25 mouse cellular contexts compared by ENCODE assay signal in the genomic region with DNA sequence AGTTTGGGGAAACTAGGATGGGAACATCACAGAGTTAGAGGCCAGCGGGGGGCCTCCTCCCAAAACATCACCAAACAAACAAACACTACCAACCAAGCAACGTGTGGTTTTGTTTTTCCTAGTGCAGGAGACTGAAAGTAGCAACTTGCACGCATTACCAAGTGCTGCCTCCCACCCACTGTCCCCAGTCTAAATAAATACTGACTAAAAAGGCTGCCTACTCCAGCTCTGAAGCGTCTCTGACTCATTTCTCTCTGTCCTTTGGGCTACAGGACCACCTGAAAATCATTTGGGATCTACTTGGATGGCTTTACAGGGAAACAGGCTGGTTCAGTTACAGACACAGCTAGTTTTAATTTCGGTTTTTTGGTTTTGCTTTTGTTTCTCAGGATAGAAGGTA. TPM values are rescaled to one million over a fixed set of nuclear protein-coding genes. Genes with fewer than 3 reads are reported as not detected.
DNase-seq lines count a peak whose midpoint lies in the region; ATAC-seq and TF ChIP-seq lines count a peak whose summit lies in the region.
"Had no signal": no experiment of that assay in that cellular context is flagged by ENCODE, and none has a peak within 500 bp of the region (broad histone marks: within the 10 kb centered on the region; RNA-seq: fewer than 3 reads in every experiment).

No protein-coding gene starts in this region.

- peaks cover 7% of the 10 kb centered on the region for H3K4me1 ChIP-seq in ES-Bruce4 (ENCODE audit: control insufficient read depth, insufficient read depth, low read length)
- peaks cover 4% of the 10 kb centered on the region; the same call in 1 of the 2 replicates for H3K4me1 ChIP-seq in embryonic facial prominence, embryonic 15.5 days
- H3K4me1 ChIP-seq: forebrain, embryonic 15.5 days; midbrain, embryonic 15.5 days had no signal

- no peak for DNase-seq in layer of hippocampus, adult 2 months (ENCODE audit: low spot score in 2 of 2)
- DNase-seq in layer of hippocampus, postnatal 14 days (ENCODE audit: low spot score in 2 of 2): no peak
- DNase-seq in telencephalon, adult 2 months (ENCODE audit: low read depth, low spot score): peak; percentile 52
- DNase-seq in left cerebral cortex, adult 18-20 months (ENCODE audit: low spot score in 2 of 2): no peak
- DNase-seq: B cell, adult 2 months; cerebellum, adult 8-10 months; embryo, embryonic 11 days; gastrocnemius, postnatal 14 days; heart, postnatal 14 days; kidney, adult 18-20 months; kidney, postnatal 4 days; liver; lung, embryonic 14.5 days; lung, postnatal 14 days had no signal

- no peak overlapping the region for H3K4me2 ChIP-seq in embryonic facial prominence, embryonic 15.5 days (replicated peaks)
- H3K4me2 ChIP-seq: forebrain, embryonic 15.5 days; lung, embryonic 14.5 days; midbrain, embryonic 15.5 days had no signal

- no peak overlapping the region for H3K9ac ChIP-seq in ES-Bruce4 (ENCODE audit: low read depth, poor library complexity, severe bottlenecking)
- no peak overlapping the region for H3K9ac ChIP-seq in embryonic facial prominence, embryonic 15.5 days
- H3K9ac ChIP-seq: forebrain, embryonic 15.5 days; liver, embryonic 14.5 days; lung, embryonic 14.5 days; midbrain, embryonic 15.5 days had no signal

- ATAC-seq in embryonic facial prominence, embryonic 15.5 days (ENCODE audit: insufficient number of reproducible peaks, low FRiP score, low TSS enrichment, low read depth): no peak
- ATAC-seq in megakaryocyte-erythroid progenitor cell, adult 5-6 weeks (replicated peaks; ENCODE audit: low FRiP score, low TSS enrichment, poor library complexity, severe bottlenecking): no peak
- ATAC-seq: forebrain, embryonic 15.5 days; hindbrain, embryonic 16.5 days; midbrain, embryonic 15.5 days had no signal

- 35% methylated on average over 5 of the region's 5 CpGs for WGBS in embryonic facial prominence, embryonic 15.5 days

- TF ChIP-seq CTCF in layer of hippocampus, adult 2 months (conservative IDR thresholded peaks at IDR 0.05): no peak
- no peak for TF ChIP-seq CTCF in ES-Bruce4 (IDR thresholded peaks at IDR 0.05; ENCODE audit: low read depth, low read length)

- TF ChIP-seq EP300 in ES-Bruce4 (IDR thresholded peaks at IDR 0.05; ENCODE audit: insufficient read depth, low read depth, low read length): no peak

- no peak overlapping the region for H3K4me3 ChIP-seq in layer of hippocampus, adult 2 months
- H3K4me3 ChIP-seq in ES-Bruce4 (ENCODE audit: low read depth, low read length): no peak overlapping the region
- H3K4me3 ChIP-seq in embryonic facial prominence, embryonic 15.5 days (replicated peaks): no peak overlapping the region
- H3K4me3 ChIP-seq: forebrain, embryonic 10.5 days; forebrain, embryonic 15.5 days; hindbrain, embryonic 10.5 days; midbrain, embryonic 10.5 days; midbrain, embryonic 15.5 days had no signal

- peak overlapping the region; percentile 39; the same call in 1 of the 2 replicates for H3K27ac ChIP-seq in layer of hippocampus, adult 2 months
- peak overlapping the region; percentile 74 for H3K27ac ChIP-seq in ES-Bruce4 (ENCODE audit: insufficient read depth, low read length)
- peak overlapping the region; percentile 66; the same call in 1 of the 2 replicates for H3K27ac ChIP-seq in embryonic facial prominence, embryonic 15.5 days (replicated peaks)
- H3K27ac ChIP-seq: forebrain, embryonic 10.5 days; forebrain, embryonic 15.5 days; hindbrain, embryonic 10.5 days; liver, embryonic 14.5 days; midbrain, embryonic 10.5 days; midbrain, embryonic 15.5 days had no signal

- no peak for TF ChIP-seq POLR2A in ES-Bruce4 (IDR thresholded peaks at IDR 0.05; ENCODE audit: insufficient read depth, low read length)

- peaks cover 12% of the 10 kb centered on the region for H3K36me3 ChIP-seq in ES-Bruce4 (ENCODE audit: control insufficient read depth, insufficient read depth, low read length, poor library complexity, severe bottlenecking)
- H3K36me3 ChIP-seq in embryonic facial prominence, embryonic 15.5 days: 0 out of 2 replicates have a peak, but pooled peaks cover 7% of the 10 kb centered on the region
- H3K36me3 ChIP-seq: forebrain, embryonic 15.5 days; midbrain, embryonic 15.5 days had no signal

- H3K9me3 ChIP-seq in ES-Bruce4 (replicated peaks; ENCODE audit: control insufficient read depth, insufficient read depth, low read length, poor library complexity, severe bottlenecking): no peaks in the 10 kb centered on the region
- H3K9me3 ChIP-seq in embryonic facial prominence, embryonic 15.5 days (replicated peaks): no peaks in the 10 kb centered on the region
- H3K9me3 ChIP-seq: forebrain, embryonic 10.5 days; forebrain, embryonic 15.5 days; hindbrain, embryonic 10.5 days; midbrain, embryonic 10.5 days; midbrain, embryonic 15.5 days had no signal

- no peaks in the 10 kb centered on the region for H3K27me3 ChIP-seq in ES-Bruce4 (ENCODE audit: control insufficient read depth, insufficient read depth, low read length, poor library complexity, severe bottlenecking)
- no peaks in the 10 kb centered on the region for H3K27me3 ChIP-seq in embryonic facial prominence, embryonic 15.5 days
- H3K27me3 ChIP-seq: forebrain, embryonic 15.5 days; midbrain, embryonic 15.5 days had no signal

RNA-seq across cellular contexts. Expression of gene Gabarapl2, which starts 23.8 kb away (rescaled TPM):
- 100 to 1,000 TPM; 208 to 225 TPM for total RNA-seq in layer of hippocampus, adult 2 months (2021)
- 100 to 1,000 TPM; 219 to 221 TPM for total RNA-seq in layer of hippocampus, postnatal 14 days (2021)
- 64.2 and 66.4 TPM in 2 replicates for polyA plus RNA-seq in ES-Bruce4 (2011; ENCODE audit: insufficient read depth, insufficient read length, low read depth, missing spikeins)
- polyA plus RNA-seq in embryonic facial prominence, embryonic 15.5 days (2015; fragmentation: Nextera tagmentation; extraction: Ambion mirVana): 173 and 189 TPM in 2 replicates
- 100 to 1,000 TPM; 221 to 236 TPM for total RNA-seq in left cerebral cortex, adult 18-20 months (2021)
- 42.6 and 55.5 TPM in 2 replicates for total RNA-seq in megakaryocyte-erythroid progenitor cell, adult 5-6 weeks (2014; fragmentation: Nextera tagmentation)
- total RNA-seq in megakaryocyte-erythroid progenitor cell, adult 5-6 weeks (2017): 29.1 and 32.9 TPM in 2 replicates

RNA-seq across cellular contexts. Expression of gene Adat1, which starts 27.8 kb away (rescaled TPM):
- total RNA-seq in layer of hippocampus, adult 2 months (2021): 1 to 10 TPM; 6.9 TPM
- total RNA-seq in layer of hippocampus, postnatal 14 days (2021): 1 to 10 TPM; 4.3 to 5.2 TPM
- 22.0 and 22.3 TPM in 2 replicates for polyA plus RNA-seq in ES-Bruce4 (2011; ENCODE audit: insufficient read depth, insufficient read length, low read depth, missing spikeins)
- 8.3 and 10.1 TPM in 2 replicates for polyA plus RNA-seq in embryonic facial prominence, embryonic 15.5 days (2015; fragmentation: Nextera tagmentation; extraction: Ambion mirVana)
- total RNA-seq in left cerebral cortex, adult 18-20 months (2021): 1 to 10 TPM; 5.9 to 6.1 TPM
- 14.0 and 23.7 TPM in 2 replicates for total RNA-seq in megakaryocyte-erythroid progenitor cell, adult 5-6 weeks (2014; fragmentation: Nextera tagmentation)
- total RNA-seq in megakaryocyte-erythroid progenitor cell, adult 5-6 weeks (2017): 6.7 and 7.2 TPM in 2 replicates

RNA-seq across cellular contexts. Expression of gene Tmem231, which starts 30.7 kb away (rescaled TPM):
- total RNA-seq in layer of hippocampus, adult 2 months (2021): 10 to 100 TPM; 11.7 to 13.9 TPM
- total RNA-seq in layer of hippocampus, postnatal 14 days (2021): 1 to 10 TPM; 9.6 to 9.9 TPM
- 16.8 and 18.2 TPM in 2 replicates for polyA plus RNA-seq in ES-Bruce4 (2011; ENCODE audit: insufficient read depth, insufficient read length, low read depth, missing spikeins)
- polyA plus RNA-seq in embryonic facial prominence, embryonic 15.5 days (2015; fragmentation: Nextera tagmentation; extraction: Ambion mirVana): 18.8 and 22.4 TPM in 2 replicates
- total RNA-seq in left cerebral cortex, adult 18-20 months (2021): 10 to 100 TPM; 12.0 to 12.7 TPM
- 2.5 and 3.9 TPM in 2 replicates for total RNA-seq in megakaryocyte-erythroid progenitor cell, adult 5-6 weeks (2014; fragmentation: Nextera tagmentation)
- total RNA-seq in megakaryocyte-erythroid progenitor cell, adult 5-6 weeks (2017): 1.6 and 2.1 TPM in 2 replicates
- total RNA-seq: granulocyte monocyte progenitor cell, adult 5-6 weeks had no signal

RNA-seq across cellular contexts. Expression of gene Kars, which starts 46.8 kb away (rescaled TPM):
- 10 to 100 TPM; 76.7 to 78.4 TPM for total RNA-seq in layer of hippocampus, adult 2 months (2021)
- total RNA-seq in layer of hippocampus, postnatal 14 days (2021): 10 to 100 TPM; 79.8 to 83.9 TPM
- polyA plus RNA-seq in ES-Bruce4 (2011; ENCODE audit: insufficient read depth, insufficient read length, low read depth, missing spikeins): 306 and 325 TPM in 2 replicates
- 172 and 175 TPM in 2 replicates for polyA plus RNA-seq in embryonic facial prominence, embryonic 15.5 days (2015; fragmentation: Nextera tagmentation; extraction: Ambion mirVana)
- total RNA-seq in left cerebral cortex, adult 18-20 months (2021): 10 to 100 TPM; 78.9 to 81.3 TPM
- 164 and 171 TPM in 2 replicates for total RNA-seq in megakaryocyte-erythroid progenitor cell, adult 5-6 weeks (2014; fragmentation: Nextera tagmentation)
- total RNA-seq in megakaryocyte-erythroid progenitor cell, adult 5-6 weeks (2017): 220 and 274 TPM in 2 replicates

RNA-seq across cellular contexts. Expression of gene Terf2ip, which starts 46.8 kb away (rescaled TPM):
- total RNA-seq in layer of hippocampus, adult 2 months (2021): 10 to 100 TPM; 42.8 to 45.2 TPM
- total RNA-seq in layer of hippocampus, postnatal 14 days (2021): 10 to 100 TPM; 35.9 to 37.2 TPM
- polyA plus RNA-seq in ES-Bruce4 (2011; ENCODE audit: insufficient read depth, insufficient read length, low read depth, missing spikeins): 10.3 and 10.7 TPM in 2 replicates
- polyA plus RNA-seq in embryonic facial prominence, embryonic 15.5 days (2015; fragmentation: Nextera tagmentation; extraction: Ambion mirVana): 25.1 and 25.4 TPM in 2 replicates
- 10 to 100 TPM; 39.2 to 39.7 TPM for total RNA-seq in left cerebral cortex, adult 18-20 months (2021)
- total RNA-seq in megakaryocyte-erythroid progenitor cell, adult 5-6 weeks (2014; fragmentation: Nextera tagmentation): 11.3 and 12.0 TPM in 2 replicates
- 14.5 and 16.8 TPM in 2 replicates for total RNA-seq in megakaryocyte-erythroid progenitor cell, adult 5-6 weeks (2017)
